Mouse (Mus musculus): Measurements from ENCODE around the gene Srgap2. TPM values are rescaled to one million over a fixed set of nuclear protein-coding genes. Genes with fewer than 3 reads are reported as not detected.

The Srgap2 gene
- polyA plus RNA-seq, 1 experiment from 2014 or later: 24.8 TPM

- ATAC-seq (replicated peaks; ENCODE audit: low FRiP score) (no peak), DNase-seq (ENCODE audit: low spot score) (no peak)
- H3K4me1 ChIP-seq (replicated peaks; ENCODE audit: control insufficient read depth, insufficient read depth, low read length): 0 out of 2 replicates have a peak, but pooled peaks cover 1% of the 10 kb centered on the region
- H3K27ac ChIP-seq (ENCODE audit: low read depth, low read length): no peak overlapping the region
- H3K4me3 ChIP-seq (ENCODE audit: low read depth, low read length): no peak overlapping the region
- no peak overlapping the region for H3K9ac ChIP-seq (ENCODE audit: low read length)
- H3K9me3 ChIP-seq (ENCODE audit: control insufficient read depth, low read length): no peaks in the 10 kb centered on the region
- H3K4me2 ChIP-seq (ENCODE audit: low read depth, low read length, severe bottlenecking): no peak overlapping the region
- H3K36me3 ChIP-seq (ENCODE audit: control insufficient read depth, insufficient read depth, low read length): no peaks in the 10 kb centered on the region
- no peaks in the 10 kb centered on the region for H3K27me3 ChIP-seq (ENCODE audit: control insufficient read depth, insufficient read depth, low read length)
- 85% methylated on average over 5 of the region's 5 CpGs for WGBS
Observed at GRCm38 (mm10) chr1:131448373-131448772, 78.8 kb downstream of the Srgap2 start.

GRCm38 (mm10) chr1:131447333-131447732, 79.8 kb downstream of the Srgap2 start:
- ATAC-seq (replicated peaks; ENCODE audit: low FRiP score) (no peak), DNase-seq (ENCODE audit: low spot score) (no peak)
- Histone ChIP-seq H3K27ac (ENCODE audit: low read depth, low read length) (no peak overlapping the region), H3K4me3 (ENCODE audit: low read depth, low read length) (no peak overlapping the region), H3K4me2 (ENCODE audit: low read depth, low read length, severe bottlenecking) (no peak overlapping the region), H3K9ac (ENCODE audit: low read length) (no peak overlapping the region), H3K27me3 (ENCODE audit: control insufficient read depth, insufficient read depth, low read length) (no peaks in the 10 kb centered on the region), H3K36me3 (ENCODE audit: control insufficient read depth, insufficient read depth, low read length) (no peaks in the 10 kb centered on the region), H3K9me3 (ENCODE audit: control insufficient read depth, low read length) (no peaks in the 10 kb centered on the region), H3K4me1 (replicated peaks; ENCODE audit: control insufficient read depth, insufficient read depth, low read length) (no peaks in the 10 kb centered on the region)
- 98% methylated on average over 3 of the region's 3 CpGs for WGBS

GRCm38 (mm10) chr1:131446577-131446976, 80.6 kb downstream of the Srgap2 start:
- Histone ChIP-seq H3K4me3 (ENCODE audit: low read depth, low read length) (no peak overlapping the region), H3K4me1 (replicated peaks; ENCODE audit: control insufficient read depth, insufficient read depth, low read length) (no peaks in the 10 kb centered on the region), H3K4me2 (ENCODE audit: low read depth, low read length, severe bottlenecking) (no peak overlapping the region), H3K36me3 (ENCODE audit: control insufficient read depth, insufficient read depth, low read length) (no peaks in the 10 kb centered on the region), H3K27me3 (ENCODE audit: control insufficient read depth, insufficient read depth, low read length) (no peaks in the 10 kb centered on the region), H3K27ac (ENCODE audit: low read depth, low read length) (no peak overlapping the region), H3K9me3 (ENCODE audit: control insufficient read depth, low read length) (no peaks in the 10 kb centered on the region), H3K9ac (ENCODE audit: low read length) (no peak overlapping the region)
- DNase-seq (ENCODE audit: low spot score) (no peak), ATAC-seq (replicated peaks; ENCODE audit: low FRiP score) (no peak)
- 90% methylated on average over 4 of the region's 4 CpGs for WGBS

GRCm38 (mm10) chr1:131438556-131438955, 88.6 kb downstream of the Srgap2 start:
- Histone ChIP-seq H3K4me3 (ENCODE audit: low read depth, low read length) (no peak overlapping the region), H3K27me3 (ENCODE audit: control insufficient read depth, insufficient read depth, low read length) (no peaks in the 10 kb centered on the region), H3K4me2 (ENCODE audit: low read depth, low read length, severe bottlenecking) (no peak overlapping the region), H3K27ac (ENCODE audit: low read depth, low read length) (no peak overlapping the region), H3K9ac (ENCODE audit: low read length) (no peak overlapping the region), H3K9me3 (ENCODE audit: control insufficient read depth, low read length) (no peaks in the 10 kb centered on the region), H3K36me3 (ENCODE audit: control insufficient read depth, insufficient read depth, low read length) (no peaks in the 10 kb centered on the region), H3K4me1 (replicated peaks; ENCODE audit: control insufficient read depth, insufficient read depth, low read length) (no peaks in the 10 kb centered on the region)
- 91% methylated on average over 11 of the region's 11 CpGs for WGBS
- DNase-seq (ENCODE audit: low spot score): no peak
- no peak for ATAC-seq (replicated peaks; ENCODE audit: low FRiP score)

GRCm38 (mm10) chr1:131437975-131438374, 89.2 kb downstream of the Srgap2 start:
- Histone ChIP-seq H3K4me3 (ENCODE audit: low read depth, low read length) (no peak overlapping the region), H3K27me3 (ENCODE audit: control insufficient read depth, insufficient read depth, low read length) (no peaks in the 10 kb centered on the region), H3K27ac (ENCODE audit: low read depth, low read length) (no peak overlapping the region), H3K36me3 (ENCODE audit: control insufficient read depth, insufficient read depth, low read length) (no peaks in the 10 kb centered on the region), H3K9me3 (ENCODE audit: control insufficient read depth, low read length) (no peaks in the 10 kb centered on the region), H3K9ac (ENCODE audit: low read length) (no peak overlapping the region), H3K4me2 (ENCODE audit: low read depth, low read length, severe bottlenecking) (no peak overlapping the region), H3K4me1 (replicated peaks; ENCODE audit: control insufficient read depth, insufficient read depth, low read length) (no peaks in the 10 kb centered on the region)
- DNase-seq (ENCODE audit: low spot score) (no peak), ATAC-seq (replicated peaks; ENCODE audit: low FRiP score) (no peak)

GRCm38 (mm10) chr1:131436609-131437008, 90.5 kb downstream of the Srgap2 start:
- Histone ChIP-seq H3K4me3 (ENCODE audit: low read depth, low read length) (no peak overlapping the region), H3K4me1 (replicated peaks; ENCODE audit: control insufficient read depth, insufficient read depth, low read length) (peaks cover 4% of the 10 kb centered on the region; the same call in 1 of the 2 replicates), H3K27ac (ENCODE audit: low read depth, low read length) (no peak overlapping the region), H3K36me3 (ENCODE audit: control insufficient read depth, insufficient read depth, low read length) (no peaks in the 10 kb centered on the region), H3K27me3 (ENCODE audit: control insufficient read depth, insufficient read depth, low read length) (no peaks in the 10 kb centered on the region), H3K9me3 (ENCODE audit: control insufficient read depth, low read length) (no peaks in the 10 kb centered on the region), H3K4me2 (ENCODE audit: low read depth, low read length, severe bottlenecking) (no peak overlapping the region), H3K9ac (ENCODE audit: low read length) (no peak overlapping the region)
- ATAC-seq (replicated peaks; ENCODE audit: low FRiP score) (no peak), DNase-seq (ENCODE audit: low spot score) (no peak)
- WGBS: 91% methylated on average over 7 of the region's 7 CpGs

GRCm38 (mm10) chr1:131431456-131432246, 95.5 kb downstream of the Srgap2 start:
- H3K9ac ChIP-seq (ENCODE audit: low read length): no peak overlapping the region
- peaks cover 15% of the 10 kb centered on the region; the same call in 1 of the 2 replicates for H3K4me1 ChIP-seq (replicated peaks; ENCODE audit: control insufficient read depth, insufficient read depth, low read length)
- no peak for ATAC-seq (replicated peaks; ENCODE audit: low FRiP score)
- H3K9me3 ChIP-seq (ENCODE audit: control insufficient read depth, low read length): no peaks in the 10 kb centered on the region
- H3K27me3 ChIP-seq (ENCODE audit: control insufficient read depth, insufficient read depth, low read length): no peaks in the 10 kb centered on the region
- DNase-seq (ENCODE audit: low spot score): no peak
- WGBS: 77% methylated on average over 5 of the region's 5 CpGs
- no peak overlapping the region for H3K27ac ChIP-seq (ENCODE audit: low read depth, low read length)
- no peak overlapping the region for H3K4me3 ChIP-seq (ENCODE audit: low read depth, low read length)
- no peaks in the 10 kb centered on the region for H3K36me3 ChIP-seq (ENCODE audit: control insufficient read depth, insufficient read depth, low read length)
- H3K4me2 ChIP-seq (ENCODE audit: low read depth, low read length, severe bottlenecking): no peak overlapping the region

- Histone ChIP-seq H3K4me3 (ENCODE audit: low read depth, low read length) (no peak overlapping the region), H3K27ac (ENCODE audit: low read depth, low read length) (no peak overlapping the region), H3K27me3 (ENCODE audit: control insufficient read depth, insufficient read depth, low read length) (no peaks in the 10 kb centered on the region), H3K4me2 (ENCODE audit: low read depth, low read length, severe bottlenecking) (no peak overlapping the region), H3K4me1 (replicated peaks; ENCODE audit: control insufficient read depth, insufficient read depth, low read length) (peaks cover 15% of the 10 kb centered on the region; the same call in 1 of the 2 replicates), H3K9me3 (ENCODE audit: control insufficient read depth, low read length) (no peaks in the 10 kb centered on the region), H3K9ac (ENCODE audit: low read length) (no peak overlapping the region), H3K36me3 (ENCODE audit: control insufficient read depth, insufficient read depth, low read length) (no peaks in the 10 kb centered on the region)
- WGBS: 12% methylated on average over 5 of the region's 5 CpGs
- 0 out of 2 replicates have a peak, but pooled peaks have one; percentile 27 for ATAC-seq (replicated peaks; ENCODE audit: low FRiP score)
- no peak for DNase-seq (ENCODE audit: low spot score)
Observed at GRCm38 (mm10) chr1:131427140-131427821, 99.9 kb downstream of the Srgap2 start.
